Mouse (Mus musculus) left cerebral cortex, postnatal 10 days (tissue): ENCODE results near the gene Exosc10. TPM values are rescaled to one million over a fixed set of nuclear protein-coding genes. Genes with fewer than 3 reads are reported as not detected.

Source experiments
- DNase-seq, 2 experiments: peaks; one replicate each; pipeline ENCODE4 v3.0.0; 2021 to 2022; ENCODE audit warnings: low spot score in 2 of 2, mixed read lengths in 1 of 2; ENCODE audit errors: extremely low spot score in 1 of 2
- intact Hi-C: fragments of 180-260 bp; cut with DNase I; formaldehyde crosslinking; loops from one replicate; pipeline ENCODE4 v1.15.1; 2025
- total RNA-seq, 2 experiments: library from RNA; stranded (reverse); gene quantifications; 2 replicates each; pipeline ENCODE4 v1.2.3; 2021

Exosc10 gene
- total RNA-seq, 2 experiments from 2014 or later = 54.1 to 56.6 TPM

DNA sequence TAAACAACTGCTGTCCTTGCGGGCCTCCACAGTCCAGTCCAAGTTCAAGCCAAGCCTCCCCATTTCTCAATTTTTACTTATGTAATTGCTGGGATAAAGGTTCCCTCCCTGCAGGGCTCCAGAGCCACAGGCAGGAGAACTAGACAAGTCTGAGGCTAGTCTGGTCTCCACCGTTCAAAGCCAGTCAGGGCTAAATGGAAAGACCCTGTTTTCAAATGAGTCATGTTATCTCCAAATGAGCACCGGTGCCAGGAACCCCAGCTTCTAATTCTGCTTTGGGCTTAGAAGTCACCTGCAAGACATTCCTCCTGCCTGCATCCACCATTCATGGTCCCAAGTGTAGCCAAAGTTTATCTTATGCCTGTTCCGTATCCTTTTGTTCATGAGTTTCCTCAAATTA lies 43.6 kb downstream of the Exosc10 start:
- intact Hi-C loops = no loop called here
- no peak for DNase-seq

DNA sequence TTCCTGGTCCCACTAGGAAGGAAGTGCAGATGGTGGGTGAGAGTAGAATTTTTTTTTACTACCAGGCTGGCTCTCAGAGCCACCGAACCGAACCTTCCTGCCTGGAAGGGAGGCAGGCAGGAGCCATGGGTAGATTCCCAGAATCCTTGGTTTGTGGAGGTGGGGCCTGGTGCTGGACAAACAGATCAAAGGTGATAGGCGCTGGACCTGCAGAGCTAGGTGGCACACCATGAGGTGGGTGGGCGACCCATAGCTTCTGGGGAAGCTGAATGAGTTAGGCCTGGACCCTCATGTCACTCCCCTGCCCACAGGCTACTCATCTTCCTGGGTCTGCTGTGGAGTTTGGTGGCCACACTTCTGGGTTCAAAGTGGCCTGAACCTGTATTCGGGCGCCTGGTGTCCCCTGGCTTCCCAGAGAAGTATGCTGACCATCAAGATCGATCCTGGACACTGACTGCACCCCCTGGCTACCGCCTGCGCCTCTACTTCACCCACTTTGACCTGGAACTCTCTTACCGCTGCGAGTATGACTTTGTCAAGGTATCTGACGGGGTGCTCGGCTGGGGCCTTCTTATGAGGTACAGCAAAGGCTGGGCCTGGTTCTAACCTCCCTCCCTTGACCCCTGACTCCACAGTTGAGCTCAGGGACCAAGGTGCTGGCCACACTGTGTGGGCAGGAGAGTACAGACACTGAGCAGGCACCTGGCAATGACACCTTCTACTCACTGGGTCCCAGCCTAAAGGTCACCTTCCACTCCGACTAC lies 44.3 kb downstream of the Exosc10 start, which contains the start of gene Masp2:
Masp2 (plus strand) TSS at position 198 of the 764 bp plus-strand sequence.
- intact Hi-C loops = no loop called here
- no peak for DNase-seq

DNA sequence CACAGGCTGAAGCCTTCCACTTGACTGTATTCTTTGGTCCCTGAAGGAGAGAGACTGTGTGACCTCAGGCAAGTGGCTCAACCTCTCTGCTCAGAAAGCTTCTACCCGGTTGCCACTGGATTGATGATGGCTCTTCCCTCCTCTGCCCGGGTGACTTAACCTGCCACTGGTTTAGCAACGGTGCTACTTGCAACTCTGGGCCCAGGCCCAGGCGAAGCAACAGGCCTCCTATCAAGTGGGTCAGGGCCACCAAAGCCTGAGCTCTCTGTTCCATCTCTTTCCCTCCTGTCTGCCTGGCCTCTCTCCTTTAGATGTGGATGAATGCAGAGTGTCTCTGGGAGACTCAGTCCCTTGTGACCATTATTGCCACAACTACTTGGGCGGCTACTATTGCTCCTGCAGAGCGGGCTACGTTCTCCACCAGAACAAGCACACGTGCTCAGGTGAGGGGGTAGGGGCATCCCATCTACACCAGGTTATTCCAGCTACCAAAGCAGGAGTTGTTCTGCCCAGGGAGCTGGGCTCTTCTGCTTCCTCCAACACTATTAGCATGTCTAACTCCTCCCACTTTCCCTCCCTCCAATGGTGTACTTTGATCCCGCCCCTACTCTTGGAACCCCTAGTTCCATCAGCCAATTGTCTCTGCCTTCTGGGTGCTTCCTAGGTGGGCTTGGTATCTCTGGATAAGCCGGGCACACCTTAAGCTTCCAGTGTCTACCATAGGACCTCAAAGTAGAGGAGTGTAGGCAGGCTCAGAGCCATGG lies 45.3 kb downstream of the Exosc10 start:
- no peak for DNase-seq

DNA sequence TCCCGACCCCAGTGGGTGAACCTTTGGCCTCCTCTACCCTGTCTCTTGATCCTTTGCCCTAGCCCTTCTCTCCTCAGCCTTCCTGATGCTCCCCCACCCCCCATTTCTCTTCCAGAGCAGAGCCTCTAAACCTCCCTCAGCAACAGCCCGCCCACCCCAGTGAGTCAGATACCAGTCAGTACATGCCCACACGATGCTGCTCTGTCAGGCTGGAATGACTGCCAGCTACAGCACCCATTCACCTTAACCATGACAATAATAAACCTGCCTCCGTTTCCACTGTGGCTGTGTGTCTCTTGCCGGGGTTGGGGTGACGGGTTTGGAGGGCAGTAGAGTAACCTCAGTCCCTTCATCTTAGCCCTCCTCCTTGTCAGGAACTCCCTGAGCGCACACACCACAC lies 45.9 kb downstream of the Exosc10 start:
- no peak for DNase-seq
- intact Hi-C loops = no loop called here

More for the DNA sequence above, 45.3 kb downstream of the Exosc10 start:
- intact Hi-C loops = no loop called here

DNA sequence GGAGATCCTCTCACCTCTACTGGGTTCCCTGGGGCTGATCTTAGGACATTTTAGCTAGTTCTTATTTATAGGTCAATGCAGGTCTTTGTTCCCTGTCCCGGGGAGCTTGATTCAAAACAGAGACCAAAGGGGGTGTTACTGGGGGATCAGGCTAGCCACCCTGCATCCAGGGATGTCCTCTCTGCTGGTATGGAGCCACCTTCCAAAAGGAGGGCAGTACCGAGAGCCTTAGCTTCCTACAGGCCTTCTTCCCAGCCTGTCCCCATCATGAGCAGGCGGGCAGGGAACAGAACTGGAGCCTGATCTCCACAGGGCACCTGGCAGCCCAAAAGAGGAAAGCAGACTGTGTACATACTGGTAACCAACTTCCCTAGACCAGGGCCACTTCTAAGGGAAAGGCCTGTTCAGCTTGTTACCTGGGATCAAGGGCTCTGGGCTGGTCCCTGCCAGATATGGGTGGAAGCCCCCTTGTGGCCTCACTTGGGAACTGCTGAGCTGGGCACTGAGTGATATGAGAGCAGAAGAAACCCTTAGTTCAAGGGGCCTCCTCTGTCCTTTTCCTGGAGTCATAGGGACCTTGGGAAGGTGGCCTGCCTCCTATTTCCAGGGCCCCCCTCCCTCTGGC lies 46.4 kb downstream of the Exosc10 start:
- DNase-seq = peak in 1 of 2 experiments; percentile 73
- intact Hi-C loops = no loop called here

DNA sequence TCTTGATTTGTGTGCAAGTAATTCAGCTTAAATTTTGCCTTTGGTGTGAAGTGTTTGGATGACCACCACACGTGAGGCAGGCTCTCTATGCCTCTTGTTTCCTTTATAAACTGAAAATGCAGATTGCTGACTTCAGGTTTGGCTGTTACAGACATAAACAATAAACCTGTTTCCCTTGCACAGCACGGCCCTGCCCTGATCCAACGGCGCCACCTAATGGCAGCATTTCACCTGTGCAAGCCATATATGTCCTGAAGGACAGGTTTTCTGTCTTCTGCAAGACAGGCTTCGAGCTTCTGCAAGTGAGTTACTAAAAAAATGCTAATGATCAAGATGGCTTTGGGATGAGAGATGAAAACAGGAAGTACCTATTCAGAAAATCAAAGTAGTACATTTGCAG lies 49.5 kb downstream of the Exosc10 start:
- intact Hi-C loops = no loop called here
- peak in 1 of 2 experiments; percentile 85 for DNase-seq

DNA sequence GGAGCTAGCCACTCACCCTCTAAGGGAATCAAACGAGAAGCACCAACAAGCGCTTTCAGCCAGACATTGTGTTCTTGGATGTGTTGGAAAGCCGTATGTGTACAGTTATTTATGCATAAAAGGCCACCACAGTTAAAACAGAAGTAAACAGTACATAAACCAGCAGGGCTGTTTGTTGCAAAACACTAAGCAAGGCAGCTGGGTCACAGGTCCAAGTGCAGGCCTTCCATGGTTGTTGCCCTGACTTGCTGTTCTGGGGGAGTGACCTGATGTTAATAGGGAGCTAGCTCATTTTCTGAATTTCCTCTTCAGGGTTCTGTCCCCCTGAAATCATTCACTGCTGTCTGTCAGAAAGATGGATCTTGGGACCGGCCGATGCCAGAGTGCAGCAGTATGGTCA lies 51.6 kb downstream of the Exosc10 start:
- intact Hi-C loops = no loop called here
- no peak for DNase-seq

DNA sequence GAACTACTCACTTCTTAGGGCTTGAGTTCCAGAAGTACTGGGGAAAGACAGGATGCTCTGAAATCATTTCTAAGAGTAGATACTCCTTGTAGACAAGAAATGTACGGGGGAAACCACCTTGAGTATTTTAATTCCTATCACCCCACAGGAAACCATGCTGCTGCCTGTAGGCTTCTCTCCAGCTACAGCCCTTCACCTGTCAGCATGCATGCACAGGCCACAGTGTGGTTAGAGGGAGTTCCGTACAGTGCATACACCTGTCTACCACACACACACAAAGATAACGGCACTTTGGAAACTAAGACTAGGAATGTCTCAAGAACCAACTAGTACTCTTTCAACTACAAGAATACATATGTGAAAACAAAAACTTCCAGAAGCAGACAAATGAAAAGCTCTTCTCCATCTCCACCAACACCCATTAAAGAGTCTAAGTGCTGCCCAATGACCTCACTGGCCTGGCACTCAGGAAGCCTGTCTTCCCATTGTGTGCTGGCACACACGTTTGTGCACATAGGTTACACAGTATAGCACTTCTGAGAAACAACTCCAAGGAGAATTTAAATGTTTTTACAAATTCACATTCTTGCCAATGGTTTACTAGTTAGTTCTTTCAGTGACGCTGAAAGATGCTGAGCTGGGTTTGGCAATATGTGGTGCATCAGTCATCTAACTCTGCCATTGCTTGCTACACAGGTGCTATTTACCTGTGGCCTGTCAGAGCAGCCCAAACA lies 52.6 kb downstream of the Exosc10 start:
- intact Hi-C loops = no loop called here
- DNase-seq = no peak

DNA sequence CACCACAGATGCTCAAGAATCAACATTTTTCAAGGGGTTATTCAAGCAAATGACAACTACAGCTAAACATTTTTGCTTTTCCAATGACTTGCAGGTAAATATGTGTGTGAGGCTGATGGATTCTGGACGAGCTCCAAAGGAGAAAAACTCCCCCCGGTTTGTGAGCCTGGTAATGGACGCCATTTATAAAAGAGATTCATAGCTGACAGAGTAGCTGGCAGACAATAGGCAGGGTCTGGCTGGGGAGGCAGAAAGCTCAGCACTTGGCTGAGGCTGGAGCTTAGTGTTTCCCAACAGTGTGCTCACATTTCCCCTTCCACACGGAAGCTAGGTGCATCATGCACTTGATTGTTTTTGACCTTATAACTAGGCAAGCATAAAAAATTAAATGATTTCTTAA lies 54.3 kb downstream of the Exosc10 start:
- intact Hi-C loops = no loop called here
- no peak for DNase-seq

DNA sequence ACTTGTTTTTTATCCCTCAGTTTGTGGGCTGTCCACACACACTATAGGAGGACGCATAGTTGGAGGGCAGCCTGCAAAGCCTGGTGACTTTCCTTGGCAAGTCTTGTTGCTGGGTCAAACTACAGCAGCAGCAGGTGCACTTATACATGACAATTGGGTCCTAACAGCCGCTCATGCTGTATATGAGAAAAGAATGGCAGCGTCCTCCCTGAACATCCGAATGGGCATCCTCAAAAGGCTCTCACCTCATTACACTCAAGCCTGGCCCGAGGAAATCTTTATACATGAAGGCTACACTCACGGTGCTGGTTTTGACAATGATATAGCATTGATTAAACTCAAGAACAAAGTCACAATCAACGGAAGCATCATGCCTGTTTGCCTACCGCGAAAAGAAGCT lies 55.5 kb downstream of the Exosc10 start:
- intact Hi-C loops = no loop called here
- no peak for DNase-seq

DNA sequence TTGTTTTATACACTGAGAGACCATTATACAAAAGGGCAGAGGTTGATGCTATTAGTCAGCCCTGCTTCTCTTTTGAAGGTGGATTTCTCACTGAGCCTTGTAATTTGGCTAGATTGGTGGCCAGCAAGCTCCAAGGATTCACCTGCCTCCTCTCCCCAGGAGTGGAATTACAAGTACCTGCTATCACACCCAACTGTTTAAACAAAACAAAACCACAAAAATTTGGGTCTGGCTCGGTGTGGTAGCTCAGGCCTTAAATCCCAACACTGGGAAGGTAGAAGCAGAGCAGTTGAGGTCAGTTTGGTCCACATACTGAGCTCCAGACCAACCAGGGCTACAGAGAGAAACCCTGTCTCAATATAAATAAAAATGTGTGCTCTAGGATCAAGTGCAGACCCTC lies 61.6 kb downstream of the Exosc10 start:
- no peak for DNase-seq
- intact Hi-C loops = loop anchor here (5.0 kb wide), 1 partner anchor 58 kb away; no protein-coding TSS in a partner anchor

DNA sequence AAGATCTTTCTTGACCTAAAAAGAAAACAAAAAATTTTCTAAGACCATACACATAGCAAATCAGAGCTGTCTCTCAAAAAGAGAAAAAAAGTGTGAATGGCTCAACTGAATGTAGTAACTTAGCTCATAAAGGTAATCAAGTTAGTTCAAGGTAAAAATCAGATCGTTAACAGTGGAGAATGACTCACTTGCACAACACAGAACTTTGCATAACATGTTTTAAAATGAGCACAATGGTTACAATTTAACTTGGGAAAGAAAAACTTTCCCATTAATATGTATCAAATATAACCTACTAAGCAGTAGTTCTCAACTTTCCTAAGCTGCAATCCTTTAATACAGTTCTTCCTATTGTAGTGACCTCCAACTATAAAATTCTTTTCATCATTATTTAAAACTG lies 62.5 kb downstream of the Exosc10 start:
- DNase-seq = no peak
- intact Hi-C loops = no loop called here

DNA sequence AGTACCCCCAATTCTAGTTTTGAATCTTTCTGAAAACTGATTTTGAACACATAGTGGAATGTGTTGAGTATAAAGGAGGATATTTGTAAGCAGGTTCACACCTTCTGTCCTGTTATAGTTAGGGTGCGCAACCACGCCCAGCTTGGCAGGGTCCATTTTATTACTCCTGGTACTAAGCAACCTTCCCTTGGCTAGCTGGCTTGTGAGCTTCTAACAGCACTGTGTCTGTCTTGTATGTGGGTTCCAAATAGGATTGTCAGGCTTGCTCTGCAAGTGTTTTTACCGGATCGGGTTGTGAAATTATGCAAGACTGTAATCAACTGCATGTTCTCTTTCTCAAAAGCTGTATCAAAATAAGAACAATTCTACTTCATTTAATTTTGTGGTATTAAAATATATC lies 64.3 kb downstream of the Exosc10 start:
- DNase-seq = no peak
- intact Hi-C loops = no loop called here

DNA sequence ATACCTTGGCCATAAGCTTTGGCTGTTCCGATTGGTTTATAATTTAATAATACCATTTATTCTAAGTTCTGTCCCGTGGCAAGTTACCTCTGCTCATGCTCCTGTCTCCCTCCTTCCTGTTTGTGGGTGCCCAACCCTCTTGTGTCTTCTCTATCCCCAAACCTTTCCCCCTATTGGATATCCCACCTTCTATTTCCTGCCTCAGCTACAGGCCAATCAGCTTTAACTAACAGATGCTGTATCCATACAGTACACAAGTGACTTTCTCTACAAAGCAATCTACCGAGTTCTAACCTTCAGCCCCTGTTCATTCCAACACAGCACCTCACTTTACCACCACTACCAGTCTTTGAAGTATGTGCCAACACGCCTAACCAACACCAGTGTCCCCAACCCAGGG lies 65.4 kb downstream of the Exosc10 start:
- no peak for DNase-seq
- intact Hi-C loops = no loop called here

DNA sequence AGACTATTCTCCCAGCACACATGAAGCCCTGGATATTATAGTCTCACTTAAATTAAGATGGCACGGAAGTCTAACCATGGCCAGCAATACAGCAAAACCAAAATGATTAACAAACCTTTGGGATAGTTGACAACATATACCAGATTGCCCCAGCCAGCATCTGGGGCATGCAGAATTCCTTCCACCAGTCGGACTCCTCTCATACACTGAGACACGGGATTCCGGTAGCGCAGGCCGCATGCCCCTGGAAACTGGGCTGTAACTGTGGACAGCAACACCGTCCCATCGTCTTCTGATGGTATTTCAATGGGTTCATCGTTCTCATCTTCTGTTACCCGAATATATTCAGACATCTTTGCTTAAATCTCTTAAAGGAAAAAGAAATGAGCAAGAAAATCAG lies 66.8 kb downstream of the Exosc10 start:
- intact Hi-C loops = no loop called here
- DNase-seq = no peak

DNA sequence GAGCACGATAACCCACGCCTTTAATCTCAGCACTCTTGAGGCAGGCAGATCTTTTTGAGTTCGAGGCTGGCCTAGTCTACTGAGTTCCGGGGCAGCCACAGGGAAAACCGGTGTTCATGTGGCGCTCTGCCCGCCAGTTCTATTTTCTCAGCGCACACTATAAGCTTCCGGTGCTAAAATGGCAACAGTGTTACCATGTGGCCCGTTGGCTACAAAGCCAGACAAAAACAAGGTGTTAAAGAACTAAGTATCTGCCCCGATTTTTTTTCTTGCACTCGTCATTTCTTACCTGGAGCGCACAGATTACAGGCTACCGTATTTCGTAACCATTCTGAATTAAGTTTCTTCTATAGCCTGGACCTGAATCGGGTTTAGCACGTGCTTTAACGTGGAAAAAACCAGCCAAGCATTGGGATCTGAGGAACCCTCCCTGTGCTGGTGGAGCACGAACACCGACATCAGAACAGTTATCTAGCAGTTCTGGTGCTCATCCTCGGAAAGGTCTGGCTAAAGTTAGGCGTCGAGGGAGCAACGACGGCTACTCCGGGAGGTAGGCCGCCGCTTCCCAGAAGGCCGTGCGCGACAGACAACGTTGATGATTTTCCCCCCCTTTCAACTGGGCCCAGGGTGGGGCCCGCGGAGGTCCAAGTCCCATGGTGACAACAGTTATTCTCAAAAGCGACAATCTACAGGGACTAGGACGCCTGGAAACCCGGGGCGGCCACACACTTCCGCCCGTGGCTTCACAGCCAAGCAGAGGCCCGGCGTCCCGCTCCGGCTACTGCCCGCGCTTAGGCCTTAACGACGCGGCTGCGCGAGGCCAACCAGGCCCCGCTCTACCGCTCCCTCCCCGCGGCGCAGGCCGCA lies 67.8 kb downstream of the Exosc10 start:
- DNase-seq = peak in 1 of 2 experiments; percentile 63
- intact Hi-C loops = no loop called here

DNA sequence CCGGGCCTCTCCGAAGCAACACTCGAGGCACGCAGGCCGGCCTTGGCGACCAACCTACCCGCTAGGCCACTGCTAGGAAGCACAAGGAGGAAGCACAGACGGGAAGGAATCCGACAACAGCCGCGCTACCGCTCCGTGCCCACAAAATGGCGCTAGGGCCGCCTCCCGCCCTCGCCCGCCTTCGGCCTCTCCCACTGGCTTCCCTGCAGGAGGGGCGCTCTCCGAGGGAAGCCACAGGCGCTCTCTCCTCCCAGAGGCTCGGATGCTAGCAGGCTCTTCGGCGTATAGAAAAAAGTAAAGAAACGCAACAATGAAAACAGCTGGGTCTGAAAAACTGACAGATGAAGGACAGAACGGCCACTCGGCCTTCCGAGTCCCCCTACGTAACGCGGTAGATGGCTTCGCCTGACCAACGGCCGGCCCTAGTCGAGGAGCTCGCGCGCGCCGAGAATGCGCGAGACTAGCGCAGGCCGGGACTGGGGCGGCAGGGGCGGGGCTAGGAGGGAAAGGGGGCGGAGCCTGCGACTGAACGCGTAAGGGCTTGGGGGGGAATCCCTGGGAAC lies 68.5 kb downstream of the Exosc10 start, which contains the start of gene Tardbp:
Tardbp (minus strand) TSS at position 397 of the 563 bp plus-strand sequence.
- intact Hi-C loops = no loop called here

DNA sequence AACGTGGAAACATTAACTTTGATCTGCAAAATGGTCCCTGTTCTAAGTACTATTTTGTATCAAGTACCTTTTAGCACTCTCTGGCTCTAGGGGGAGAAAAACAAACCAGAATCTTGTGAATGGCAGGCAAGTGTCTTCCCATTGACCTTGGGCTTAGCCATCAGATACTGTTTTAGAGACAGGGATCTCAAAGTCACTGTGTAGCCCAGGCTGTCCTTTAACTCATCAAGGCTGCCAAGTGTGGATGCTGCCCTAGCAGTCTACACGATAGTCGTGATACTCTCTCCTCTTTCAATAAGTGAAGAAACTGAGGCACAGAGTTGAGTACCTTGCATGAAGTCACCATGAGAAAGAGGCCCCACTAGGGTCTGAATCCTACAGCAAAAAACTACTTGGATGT lies 69.0 kb downstream of the Exosc10 start:
- no peak for DNase-seq
- intact Hi-C loops = no loop called here

More for the DNA sequence above, 68.5 kb downstream of the Exosc10 start, which contains the start of gene Tardbp:
- peak; percentile 90 to 98 for DNase-seq
